Mouse (Mus musculus) adrenal gland, adult 2 months (tissue): ENCODE measurements around the gene Abca2. TPM values are rescaled to one million over a fixed set of nuclear protein-coding genes. Genes with fewer than 3 reads are reported as not detected.
A peak's percentile ranks its signal among the peaks of the same experiment; 100 is the strongest.
"Not testable (repeated sequence)": the region's sequence is repeated elsewhere in the genome, so short reads cannot be mapped to it uniquely, and the experiment has no call there.

Experiments used
- DNase-seq: peaks from one replicate; pipeline ENCODE4 v3.0.0; 2021
- long read RNA-seq: library from polyadenylated mRNA; stranded (forward); transcript quantifications from one replicate; pipeline ENCODE4 v2.0.0, GENCODE M21; 2021
- polyA plus RNA-seq: library from polyadenylated mRNA; depleted of rRNA; stranded (reverse); fragments of >200 nt; gene quantifications from 2 replicates; pipeline ENCODE4 v1.2.3, GENCODE M21; 2012; rRNA removed
- total RNA-seq, 2 experiments: library from RNA; stranded (reverse); gene quantifications; 2 replicates each; pipeline ENCODE4 v1.2.3; 2021

The Abca2 gene
- total RNA-seq (10 to 100 TPM; 32.1 to 42.7 TPM), polyA plus RNA-seq (86.8 and 118 TPM in 2 replicates)
- long read RNA-seq, partial matches to known transcripts, result 5 of 6 reads
- long read RNA-seq, other reads (novel, unspliced or antisense), result 1 of 6 reads

DNA sequence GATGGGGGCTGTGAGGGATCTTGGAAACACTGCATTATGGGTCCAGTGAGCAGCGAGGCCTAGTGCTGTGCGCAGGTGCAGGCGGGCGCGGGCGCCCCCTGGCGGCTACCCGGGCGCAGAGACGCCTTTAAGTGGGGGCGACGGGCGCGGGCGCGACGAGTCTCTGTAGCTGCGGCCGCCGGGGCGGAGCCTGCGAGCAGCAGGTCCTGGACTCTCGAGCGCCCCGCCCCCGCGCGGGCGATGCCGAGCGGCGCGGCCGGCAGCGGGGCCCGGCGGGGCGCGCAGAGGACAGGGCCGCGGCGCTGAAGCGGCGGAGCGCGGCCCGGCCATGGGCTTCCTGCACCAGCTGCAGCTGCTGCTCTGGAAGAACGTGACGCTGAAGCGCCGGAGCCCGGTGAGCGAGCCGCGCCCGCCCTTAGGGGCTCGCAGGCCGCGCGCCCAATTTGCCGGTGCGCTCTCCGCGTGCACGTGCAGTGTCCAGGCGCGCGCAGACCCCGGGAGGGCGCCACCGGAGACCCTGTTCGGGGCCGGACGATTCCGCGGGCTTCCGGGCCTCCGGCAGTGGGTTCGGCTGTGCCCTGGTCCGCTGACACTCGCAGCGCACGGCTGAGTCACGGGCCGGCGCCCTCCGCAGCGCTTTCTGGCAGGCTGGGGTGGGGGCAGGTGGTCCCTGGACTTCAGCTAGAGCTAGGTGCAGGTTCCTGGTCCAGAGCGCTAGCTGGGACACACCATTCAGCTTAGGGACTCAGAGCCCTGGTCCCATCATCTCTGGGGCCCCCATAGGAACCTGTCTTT, at the start of gene Abca2:
TSS of gene Abca2 (plus strand) at position 262 of the 795 bp plus-strand sequence.
- peak; percentile 96 for DNase-seq

GRCm38 (mm10) chr2:25384492-25384891, 44.0 kb upstream of the Abca2 start:
- DNase-seq, result no peak

DNA sequence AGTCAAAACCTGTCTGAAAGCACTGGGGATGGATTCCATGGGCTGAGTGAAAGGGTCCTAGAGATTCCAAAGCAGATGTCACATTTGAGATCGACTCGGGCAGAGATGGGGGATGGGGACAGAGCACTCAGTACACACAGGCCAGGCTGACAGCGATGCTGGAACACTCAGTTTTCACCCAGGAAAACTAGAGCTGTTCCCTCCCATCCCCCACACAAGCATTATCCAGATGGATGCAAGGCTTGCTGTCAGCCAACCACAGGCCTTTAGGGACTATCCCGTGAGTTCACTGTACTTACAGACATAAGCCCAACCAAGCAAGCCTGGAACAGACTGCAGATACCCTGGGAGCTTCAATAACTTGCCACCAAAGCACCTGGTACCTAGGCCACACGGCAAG, 37.2 kb upstream of the Abca2 start:
- no peak for DNase-seq

DNA sequence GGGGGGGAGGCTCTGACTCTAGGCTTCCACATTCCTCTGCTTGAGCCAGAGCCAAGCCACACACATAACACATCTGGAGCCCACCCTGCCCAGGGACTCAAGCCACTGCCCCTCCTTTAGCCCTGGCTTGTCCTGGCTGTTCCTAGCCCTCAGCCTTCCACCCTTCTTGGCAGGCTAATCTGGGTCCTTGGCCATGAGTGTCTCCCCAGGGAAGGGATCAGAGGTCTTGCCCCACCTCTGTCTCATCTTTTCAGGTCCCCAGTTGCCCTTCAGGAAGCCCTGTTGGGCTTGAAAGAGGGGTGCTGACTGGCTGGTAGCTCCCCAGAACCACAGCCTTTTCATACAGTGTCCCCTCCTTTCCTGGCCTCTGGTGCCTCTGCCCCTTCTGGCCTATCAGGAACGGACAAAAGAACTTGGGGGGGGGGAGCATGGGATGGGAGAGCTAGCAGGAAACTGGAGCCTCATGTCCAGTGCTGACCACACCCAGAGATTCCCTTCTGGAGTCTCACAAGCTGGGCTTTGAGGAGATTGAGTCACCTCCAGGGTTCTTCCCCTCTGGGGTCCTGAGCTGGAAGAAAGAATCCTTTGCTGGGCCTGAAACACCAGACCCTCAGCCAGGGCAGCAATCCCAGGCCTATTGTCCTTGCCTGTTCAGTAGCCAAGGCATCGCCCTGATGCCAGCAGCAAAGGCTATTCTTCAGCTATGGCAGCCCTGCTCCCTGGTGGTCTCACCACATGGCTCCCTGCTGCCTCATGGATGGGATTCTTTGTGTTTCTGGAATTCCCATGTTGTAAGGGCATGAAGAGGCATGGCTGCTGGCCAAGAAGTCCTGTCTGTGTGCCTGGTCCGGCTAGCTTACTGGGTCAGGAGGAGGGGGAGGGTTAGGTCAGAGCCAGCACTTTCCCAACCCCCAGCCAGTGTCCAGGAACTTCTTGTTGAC, 34.0 kb upstream of the Abca2 start:
- DNase-seq, result no peak

GRCm38 (mm10) chr2:25395721-25396596, 32.5 kb upstream of the Abca2 start, which contains the start of gene Entpd2:
Gene Entpd2 (plus strand): TSS chr2:25395874.
- DNase-seq, result peak; percentile 35

DNA sequence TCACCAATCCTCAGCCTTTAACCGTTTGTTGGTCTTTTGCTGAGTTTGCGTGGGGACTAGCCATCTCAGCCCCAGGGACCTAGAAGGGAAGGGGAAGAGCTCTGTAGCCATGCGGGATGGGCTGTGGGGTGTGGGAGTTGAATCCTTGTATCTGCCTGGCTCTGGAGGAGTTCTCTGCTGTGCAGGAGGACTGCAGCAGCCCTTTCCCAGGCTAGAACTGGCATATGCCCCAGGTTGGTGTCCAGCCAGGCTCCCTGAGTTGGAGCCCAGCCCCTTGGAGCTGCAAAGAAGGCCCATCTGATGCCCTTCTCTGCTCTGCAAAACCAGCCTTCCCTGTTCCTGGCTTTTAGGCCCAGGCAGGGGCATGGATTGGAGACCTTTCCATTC, 31.9 kb upstream of the Abca2 start:
- no peak for DNase-seq

GRCm38 (mm10) chr2:25397010-25397409, 31.5 kb upstream of the Abca2 start:
- no peak for DNase-seq

DNA sequence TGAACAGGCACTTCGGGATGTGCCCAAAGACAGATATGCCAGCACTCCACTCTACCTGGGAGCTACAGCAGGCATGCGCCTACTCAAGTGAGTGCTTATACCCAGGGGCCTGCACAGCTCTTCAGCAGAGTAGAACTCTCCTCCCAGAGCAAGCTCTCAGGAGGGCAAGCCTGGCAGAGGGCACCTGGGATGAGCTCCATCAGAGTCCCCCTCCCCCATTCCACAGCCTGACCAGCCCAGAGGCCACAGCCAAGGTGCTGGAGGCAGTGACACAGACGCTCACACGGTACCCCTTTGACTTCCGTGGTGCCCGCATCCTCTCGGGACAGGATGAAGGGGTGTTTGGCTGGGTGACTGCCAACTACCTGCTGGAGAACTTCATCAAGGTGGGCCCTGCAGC, 30.4 kb upstream of the Abca2 start:
- no peak for DNase-seq

DNA sequence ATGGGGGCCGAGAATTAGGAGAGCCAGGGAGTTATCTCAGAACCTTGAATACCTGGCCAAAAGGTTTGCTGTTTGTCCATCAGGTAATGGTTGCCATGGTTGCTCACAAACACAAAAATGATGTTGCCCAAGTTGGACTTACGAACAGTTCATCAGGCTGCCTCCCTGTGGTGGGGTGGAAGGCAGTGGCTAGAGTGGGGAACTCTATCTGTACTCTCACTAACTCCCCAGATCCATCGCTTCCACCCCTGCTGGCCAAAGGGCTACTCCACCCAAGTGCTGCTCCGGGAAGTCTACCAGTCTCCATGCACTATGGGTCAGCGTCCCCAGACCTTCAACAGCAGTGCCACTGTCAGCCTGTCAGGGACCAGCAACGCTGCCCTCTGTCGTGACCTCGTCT, 29.5 kb upstream of the Abca2 start, which contains the start of gene Npdc1:
TSS of gene Npdc1 (plus strand) at position 301 of the 400 bp plus-strand sequence.
- no peak for DNase-seq

DNA sequence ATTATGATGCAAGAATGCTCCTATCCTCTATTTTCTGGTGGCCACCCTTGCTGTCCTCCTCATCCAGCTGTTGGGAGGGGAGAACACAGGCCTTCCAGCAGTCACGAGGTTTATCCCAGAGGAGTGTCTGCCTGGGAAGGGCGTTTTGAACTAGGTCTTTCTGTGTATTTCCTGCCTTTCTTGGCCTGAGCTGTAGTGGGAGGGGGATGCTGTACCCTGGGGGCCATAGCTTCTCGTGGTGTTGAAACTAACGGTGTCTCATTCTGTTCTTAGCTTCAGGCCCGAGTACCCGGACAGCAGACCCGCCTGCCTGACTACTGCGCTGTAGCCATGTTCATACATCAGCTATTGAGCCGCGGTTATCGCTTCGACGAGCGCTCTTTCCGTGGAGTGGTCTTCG, 28.2 kb upstream of the Abca2 start:
- no peak for DNase-seq

DNA sequence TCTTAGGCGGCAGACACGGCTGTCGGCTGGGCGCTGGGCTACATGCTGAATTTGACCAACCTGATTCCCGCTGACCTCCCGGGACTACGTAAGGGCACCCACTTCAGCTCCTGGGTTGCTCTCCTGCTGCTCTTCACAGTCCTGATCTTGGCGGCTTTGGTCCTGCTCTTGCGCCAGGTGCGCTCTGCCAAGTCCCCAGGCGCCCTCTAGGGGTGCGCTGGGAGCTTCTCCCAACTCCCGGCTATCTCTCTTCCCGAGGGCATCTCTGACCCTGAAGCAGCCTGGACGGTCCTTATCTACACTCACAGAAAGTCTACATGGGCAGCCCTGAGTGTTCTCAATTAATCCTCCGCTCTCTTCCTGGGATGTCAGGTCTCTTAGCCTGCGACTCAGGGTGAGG, 27.7 kb upstream of the Abca2 start:
- DNase-seq, result peak; percentile 79

- DNase-seq, result peak; percentile 62
Observed at GRCm38 (mm10) chr2:25402377-25402971, 26.0 kb upstream of the Abca2 start.

- DNase-seq, result peak; percentile 87
Observed at GRCm38 (mm10) chr2:25402972-25403601, 25.4 kb upstream of the Abca2 start.

- no peak for DNase-seq
Observed at GRCm38 (mm10) chr2:25403994-25404393, 24.5 kb upstream of the Abca2 start.

DNA sequence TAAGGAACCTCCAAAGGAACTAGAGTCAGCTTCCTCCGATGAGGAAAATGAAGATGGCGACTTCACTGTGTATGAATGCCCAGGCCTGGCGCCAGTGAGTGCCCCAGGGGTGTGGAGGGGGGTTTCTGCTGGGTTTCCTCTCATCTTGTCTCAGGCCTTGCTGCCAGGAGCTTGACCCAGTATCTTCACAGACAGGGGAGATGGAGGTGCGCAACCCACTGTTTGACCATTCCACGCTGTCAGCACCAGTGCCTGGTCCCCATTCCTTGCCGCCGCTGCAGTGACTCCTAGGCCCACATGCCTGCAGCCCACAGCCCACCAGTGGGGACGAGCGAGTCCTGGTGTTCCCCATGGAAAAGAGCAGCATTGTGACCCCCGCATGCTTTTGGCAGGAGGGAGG, 19.6 kb upstream of the Abca2 start:
- DNase-seq, result no peak

- not testable (repeated sequence) for DNase-seq
Observed at GRCm38 (mm10) chr2:25413436-25413835, 15.1 kb upstream of the Abca2 start.

GRCm38 (mm10) chr2:25417426-25417825, 11.1 kb upstream of the Abca2 start:
- peak; percentile 27 for DNase-seq

DNA sequence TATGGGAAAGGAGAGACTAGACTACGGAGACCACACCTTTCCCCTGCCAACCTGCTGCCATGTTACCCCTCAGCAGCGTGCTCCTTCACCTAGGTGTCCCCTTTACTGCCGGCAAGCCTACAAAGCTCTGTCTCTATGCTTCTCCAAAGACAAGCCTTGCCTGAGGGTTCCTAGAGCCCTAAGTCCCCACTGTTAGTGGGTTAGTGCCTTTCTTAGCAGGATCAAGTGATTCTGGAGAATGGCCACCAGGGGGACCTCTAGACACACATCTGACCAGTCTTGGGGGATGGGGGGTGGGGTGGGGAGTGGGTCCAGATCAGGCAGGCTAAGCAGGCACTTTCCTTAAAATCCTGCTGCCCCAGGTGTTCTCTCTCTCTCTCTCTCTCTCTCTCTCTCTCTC, 6.6 kb upstream of the Abca2 start:
- peak; percentile 49 for DNase-seq

GRCm38 (mm10) chr2:25422587-25423410, 5.7 kb upstream of the Abca2 start, which contains the start of gene Fut7:
Gene Fut7 (plus strand): TSS chr2:25423267.
- no peak for DNase-seq

- DNase-seq, result no peak
Observed at GRCm38 (mm10) chr2:25423626-25424025, 4.9 kb upstream of the Abca2 start.
